Mouse (Mus musculus) gonadal fat pad, adult 2 months (tissue): ENCODE measurements around the gene Gm20219. TPM values are rescaled to one million over a fixed set of nuclear protein-coding genes. Genes with fewer than 3 reads are reported as not detected.
"Not testable (repeated sequence)": the region's sequence is repeated elsewhere in the genome, so short reads cannot be mapped to it uniquely, and the experiment has no call there.

ENCODE experiments used
- DNase-seq: peaks from one replicate; pipeline ENCODE4 v3.0.0-alpha.2; 2012; ENCODE audit warnings: low read depth
- polyA plus RNA-seq: library from polyadenylated mRNA; depleted of rRNA; stranded (reverse); fragments of >200 nt; gene quantifications from 2 replicates; pipeline ENCODE4 v1.2.3, GENCODE M21; 2012; rRNA removed

Gene Gm20219
- polyA plus RNA-seq, 1 experiment: 8.5 TPM

DNA sequence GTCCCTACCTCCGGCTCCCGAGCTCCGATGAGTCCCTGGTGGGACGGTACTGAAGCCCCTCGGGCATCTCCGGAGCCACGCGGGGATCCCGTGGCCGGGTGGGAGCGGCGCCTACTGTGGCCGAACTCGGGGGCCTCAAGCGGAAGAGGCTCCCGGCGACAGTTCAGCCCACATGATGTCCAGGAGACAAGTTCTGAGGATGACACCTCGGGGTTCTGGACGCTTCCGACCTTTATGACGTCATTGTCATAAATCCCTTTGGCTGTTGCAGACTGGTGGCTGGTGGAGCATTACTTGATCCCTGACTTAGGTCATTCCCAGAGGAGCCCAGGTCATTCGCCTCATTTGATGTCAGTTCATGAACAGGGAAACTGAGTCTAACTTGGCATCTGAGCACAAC lies 41.9 kb downstream of the Gm20219 start, which contains the start of gene Znrf4:
Gene Znrf4, minus strand, starts transcription at position 122 of the 400 bp plus-strand sequence.
- no peak for DNase-seq

DNA sequence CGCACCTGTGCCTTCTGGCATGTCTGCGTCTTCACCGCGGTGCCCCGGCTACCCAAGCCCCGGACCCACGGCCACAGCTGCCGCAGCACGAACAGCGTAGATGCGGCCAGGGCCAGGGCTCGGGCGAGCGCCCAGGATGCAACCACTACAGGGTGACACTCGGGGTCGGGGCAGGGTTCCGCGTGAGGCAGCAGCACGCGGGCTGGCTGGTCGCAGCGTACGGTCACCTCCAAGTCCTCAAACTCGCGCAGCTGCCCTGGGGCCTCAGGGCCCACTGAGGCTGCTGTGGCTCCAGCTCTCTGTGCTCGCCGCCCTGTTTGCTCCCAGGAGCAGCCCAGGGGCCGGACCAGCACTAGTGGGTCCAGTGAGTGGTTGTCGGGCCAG lies 42.5 kb downstream of the Gm20219 start:
- no peak for DNase-seq

DNA sequence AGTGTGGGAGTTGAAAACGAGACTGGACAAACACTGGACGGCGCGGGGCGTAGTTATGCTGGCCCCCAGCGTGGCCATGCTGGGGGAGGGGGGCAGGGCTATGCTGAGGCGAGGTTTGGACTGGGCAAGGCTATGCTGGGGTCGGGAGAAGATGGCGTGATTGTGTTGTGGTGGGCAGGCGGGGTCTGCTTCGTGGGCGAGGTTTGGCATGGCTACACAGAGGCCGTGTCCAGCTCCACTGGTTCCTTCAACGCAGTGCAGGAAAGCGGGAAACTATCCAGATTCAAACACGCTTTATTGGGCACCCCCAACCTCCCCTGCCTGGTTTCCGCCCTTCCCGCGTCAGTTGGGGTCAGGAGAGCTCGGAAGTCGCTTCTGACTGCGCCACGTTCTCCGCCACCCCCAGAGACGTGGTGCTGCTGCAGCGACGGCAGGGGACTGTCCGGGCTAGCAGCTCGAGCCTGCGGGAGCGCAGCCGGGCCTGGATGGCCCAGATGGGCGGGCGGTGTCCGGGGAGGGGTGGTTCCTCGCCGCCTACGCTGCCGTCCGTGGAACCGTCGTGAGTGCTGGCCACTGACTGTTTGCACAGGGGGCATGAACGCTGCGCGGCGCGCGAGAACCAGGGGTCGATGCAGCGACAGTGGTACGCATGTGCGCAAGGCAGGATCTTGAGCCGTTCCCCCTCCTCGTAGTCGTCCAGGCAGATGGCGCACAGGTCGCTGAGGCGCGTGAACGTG lies 43.0 kb downstream of the Gm20219 start:
- no peak for DNase-seq

DNA sequence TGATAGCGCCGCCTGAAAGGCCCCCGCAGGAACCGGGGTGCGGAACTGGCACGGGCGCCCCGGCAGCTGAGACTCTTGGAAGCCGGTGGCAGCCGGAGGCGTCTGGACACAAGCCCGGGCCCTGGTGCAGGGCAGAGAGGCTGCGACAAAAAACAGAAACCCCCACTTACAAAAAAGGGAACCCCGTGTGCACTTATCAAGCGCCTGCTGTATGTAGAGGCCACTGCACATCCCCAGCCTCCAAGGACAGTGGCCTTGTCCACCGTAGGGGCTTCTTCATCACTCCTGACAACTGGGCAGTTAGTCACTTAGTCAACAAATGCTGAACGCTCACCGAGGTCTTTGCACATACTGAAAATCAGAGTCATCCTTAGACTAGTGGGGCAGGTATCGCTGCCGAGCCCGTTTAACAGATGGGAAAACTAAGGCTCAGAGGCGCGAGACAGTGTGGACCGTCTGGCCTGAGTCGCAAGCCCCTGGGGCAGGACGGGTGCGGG lies 43.7 kb downstream of the Gm20219 start:
- DNase-seq: no peak

DNA sequence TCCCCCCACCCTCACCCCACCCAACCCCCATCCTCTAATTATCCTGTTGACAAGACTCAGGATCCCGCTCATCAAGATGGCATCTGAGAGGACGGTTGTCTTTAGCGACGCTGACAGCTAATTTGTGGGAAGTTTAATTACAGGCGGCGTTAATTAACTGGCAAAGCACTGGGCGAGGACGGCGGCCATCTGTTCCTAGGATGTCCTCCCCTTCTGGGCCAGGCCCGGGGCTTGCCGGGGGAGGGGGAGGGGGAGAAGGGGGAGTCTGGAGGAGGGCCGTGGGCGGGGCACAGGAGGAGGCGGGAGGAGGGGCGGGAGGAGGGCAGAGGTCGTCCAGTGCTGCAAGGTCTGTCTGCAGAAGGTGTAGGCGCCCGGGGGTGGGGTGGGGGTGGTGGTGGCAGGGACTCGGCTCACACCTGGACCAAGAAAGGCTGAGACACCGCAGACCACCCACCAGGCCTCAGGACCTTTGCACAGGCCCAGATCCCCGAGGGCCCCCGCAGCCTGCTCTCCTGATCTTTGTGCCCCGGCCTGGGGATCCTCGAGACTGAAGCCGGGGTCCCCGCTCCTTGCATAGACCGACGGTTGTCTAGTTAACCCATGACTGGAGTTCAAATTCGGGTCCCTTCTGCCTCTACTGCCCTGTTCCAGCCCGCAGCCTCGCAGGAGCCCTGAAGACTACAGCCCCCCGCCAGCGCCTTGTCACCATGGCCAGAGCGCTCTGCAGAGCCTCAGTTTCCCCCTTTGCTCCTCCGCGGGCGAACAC lies 44.3 kb downstream of the Gm20219 start:
- no peak for DNase-seq

DNA sequence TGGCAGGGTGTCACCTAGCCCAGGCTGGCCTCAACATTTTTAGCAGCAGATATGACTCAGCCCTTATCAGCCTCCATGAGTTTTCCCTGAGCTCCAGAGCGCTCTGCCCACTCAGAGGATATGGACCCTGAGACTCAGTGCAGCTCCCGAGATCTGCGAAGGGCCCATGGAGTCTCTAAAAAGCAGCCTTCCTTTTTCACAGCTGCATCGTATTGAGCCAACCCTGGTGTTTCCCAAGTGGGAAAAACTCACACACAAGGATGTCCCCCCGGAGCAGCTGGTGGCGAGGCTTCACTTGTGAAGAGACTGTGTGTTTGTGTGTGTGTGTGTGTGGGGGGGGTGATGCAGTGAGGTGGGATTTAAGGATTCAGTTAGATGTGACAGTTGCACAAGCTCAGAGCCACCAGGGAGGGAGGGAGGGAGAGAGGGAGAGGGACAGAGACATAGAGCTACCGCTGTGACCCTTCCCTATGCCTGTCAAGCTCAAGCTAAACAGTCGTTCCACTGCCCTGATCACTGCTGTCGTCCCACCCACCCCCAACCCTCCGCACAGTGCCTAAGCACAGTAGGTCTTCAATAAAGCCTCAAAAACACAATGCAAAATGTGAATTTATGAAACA lies 45.1 kb downstream of the Gm20219 start:
- no peak for DNase-seq

DNA sequence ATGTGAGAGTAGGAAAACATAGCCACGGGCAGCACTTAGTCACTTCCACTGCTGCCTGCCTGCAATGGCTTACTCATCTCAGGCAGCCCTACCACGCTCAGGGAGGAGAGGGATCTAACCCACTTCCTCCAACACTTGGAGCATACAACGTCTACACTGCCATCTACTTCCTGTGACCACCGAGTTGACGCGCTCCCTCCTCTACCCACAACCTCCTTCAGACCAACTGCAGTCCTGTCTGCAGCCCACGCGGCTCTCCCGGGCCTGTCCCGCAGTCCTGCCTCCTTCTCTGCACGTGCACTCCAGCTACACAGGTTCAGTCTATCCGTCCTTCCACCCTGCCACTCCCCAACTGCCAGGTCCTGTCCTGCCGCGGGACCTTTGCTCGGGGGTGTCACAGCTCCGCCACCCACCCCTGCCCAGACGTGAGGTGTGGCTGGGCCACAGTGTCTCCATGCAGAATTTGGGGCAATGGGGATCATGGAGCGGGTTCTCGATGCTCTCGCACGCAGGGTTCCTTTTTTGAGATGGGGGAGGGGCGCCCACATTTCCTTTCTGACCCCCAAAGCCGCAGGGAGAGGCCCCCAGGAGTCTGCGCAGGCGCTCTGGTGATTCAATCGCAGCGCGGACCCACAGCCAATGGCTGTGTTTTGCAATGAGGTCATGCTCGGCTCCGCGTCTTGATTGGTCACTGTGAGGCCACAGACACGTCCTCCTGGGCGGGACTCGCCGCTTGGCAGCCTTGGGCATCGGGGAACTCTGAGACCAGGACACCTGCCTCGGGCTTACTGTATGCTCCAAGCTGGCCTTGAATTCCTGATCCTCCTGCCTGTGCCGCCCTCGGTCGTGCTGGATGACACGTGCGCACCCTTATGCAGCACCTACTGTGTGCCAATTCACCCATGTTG lies 46.8 kb downstream of the Gm20219 start:
- peak; percentile 57 for DNase-seq

DNA sequence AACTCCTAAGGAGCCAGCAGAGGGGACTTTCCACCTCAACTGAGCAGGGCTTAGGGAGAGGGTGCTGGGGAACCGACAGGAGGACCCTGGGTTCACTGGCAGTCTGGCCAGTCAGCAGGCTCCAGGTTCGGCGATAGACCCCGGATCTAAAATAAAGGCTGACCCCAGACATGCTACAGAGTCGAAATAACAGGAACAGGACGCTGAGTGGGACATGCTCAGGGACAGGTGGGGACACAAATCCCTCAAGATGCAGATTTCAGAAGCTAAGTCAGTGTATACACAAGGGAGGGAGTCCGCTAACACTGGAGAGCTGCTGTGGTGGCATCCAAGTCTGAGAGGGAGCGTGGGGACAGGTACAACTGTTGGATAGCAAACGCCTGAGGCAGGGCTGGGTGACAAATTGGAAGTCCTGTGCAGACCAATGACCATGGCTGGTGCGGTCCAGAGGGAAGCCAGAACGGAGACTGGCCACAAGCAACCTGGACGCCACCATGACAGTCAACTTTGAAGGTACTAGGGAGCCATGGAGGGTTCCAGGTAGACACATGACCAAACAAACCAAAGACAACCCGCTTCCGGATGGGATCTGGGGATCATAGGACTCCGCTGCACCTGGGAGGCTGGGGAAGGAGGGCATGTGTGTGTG lies 47.6 kb downstream of the Gm20219 start:
- no peak for DNase-seq

DNA sequence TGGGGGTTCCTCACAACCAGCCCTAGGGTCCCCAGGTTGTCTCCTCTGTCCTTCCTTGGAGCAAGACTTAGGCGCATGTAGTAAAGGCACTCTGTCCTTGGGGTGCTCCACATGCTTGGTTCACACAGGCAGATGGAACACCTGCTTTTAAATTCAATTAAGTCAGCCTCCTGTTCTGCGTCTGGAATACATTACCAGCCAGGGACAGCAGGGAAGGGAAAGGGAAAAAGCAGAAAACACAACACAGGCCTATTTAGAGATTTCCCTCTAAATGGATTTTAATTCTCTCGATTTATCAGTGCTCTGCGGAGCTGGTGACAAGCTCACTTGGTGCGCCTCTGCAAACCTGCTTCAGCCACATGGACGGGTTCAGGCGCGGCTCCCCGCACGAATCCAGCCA lies 48.8 kb downstream of the Gm20219 start:
- no peak for DNase-seq

DNA sequence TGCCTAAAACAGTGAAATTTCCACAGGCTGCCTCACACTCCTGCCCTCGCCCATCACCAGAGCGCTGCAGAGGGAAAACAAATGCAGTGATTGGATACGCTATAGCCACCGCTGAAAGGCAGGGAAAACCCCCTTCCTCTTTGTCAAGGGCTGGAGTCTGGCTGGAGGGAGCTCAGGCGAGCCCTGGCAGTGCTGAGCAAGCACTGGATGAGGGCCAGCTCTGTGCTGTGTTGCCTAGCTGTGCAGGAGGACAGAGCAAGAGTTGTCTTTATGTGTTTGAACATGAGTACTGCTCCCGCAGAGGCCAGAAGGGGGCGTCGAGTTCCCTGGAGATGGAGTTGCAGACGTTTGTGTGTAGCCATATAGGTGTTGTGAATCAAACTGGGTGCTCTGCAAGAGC lies 51.7 kb downstream of the Gm20219 start:
- no peak for DNase-seq

DNA sequence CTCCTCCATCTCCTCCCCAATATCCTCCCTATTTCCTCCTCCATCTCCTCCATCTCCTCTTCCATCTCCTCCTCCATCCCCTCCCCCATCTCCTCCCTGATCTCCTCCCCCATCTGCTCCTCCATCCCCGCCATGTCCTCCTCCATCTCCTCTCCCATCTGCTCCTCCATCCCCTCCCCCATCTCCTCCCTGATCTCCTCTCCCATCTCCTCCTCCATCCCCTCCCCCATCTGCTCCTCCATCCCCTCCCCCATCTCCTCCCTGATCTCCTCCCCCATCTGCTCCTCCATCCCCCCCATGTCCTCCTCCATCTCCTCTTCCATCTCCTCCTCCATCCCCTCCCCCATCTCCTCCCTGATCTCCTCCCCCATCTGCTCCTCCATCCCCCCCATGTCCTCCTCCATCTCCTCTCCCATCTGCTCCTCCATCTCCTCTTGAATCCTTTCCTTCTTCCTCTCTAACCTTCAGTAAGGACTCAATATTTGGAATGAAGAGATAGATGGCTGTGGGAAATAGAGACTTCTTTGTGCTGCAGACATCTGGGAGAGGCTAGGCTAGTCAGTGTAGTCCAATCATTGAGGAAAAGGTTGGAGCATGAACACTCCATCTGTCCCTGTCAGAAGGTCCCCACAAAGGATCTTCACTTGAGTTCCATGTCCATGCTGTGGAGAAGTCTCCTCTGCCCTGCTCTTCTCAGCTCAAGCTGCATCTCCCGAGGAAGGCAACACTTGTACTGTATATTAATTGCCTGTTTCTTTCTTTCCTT lies 52.4 kb downstream of the Gm20219 start:
- DNase-seq: not testable (repeated sequence)

Other genes starting within 250 kb of the Gm20219 start
- gene Kdm4b, start 228.3 kb downstream of the Gm20219 start, polyA plus RNA-seq: 50.5 and 51.0 TPM in 2 replicates
- gene Ptprs, start 77.9 kb downstream of the Gm20219 start, polyA plus RNA-seq: 101 and 153 TPM in 2 replicates
- gene Znrf4, start 42.0 kb downstream of the Gm20219 start, polyA plus RNA-seq: 6.7 and 9.8 TPM in 2 replicates
- gene Safb2, start 30.2 kb upstream of the Gm20219 start, polyA plus RNA-seq: 50.2 and 69.5 TPM in 2 replicates
- 55.4 and 98.6 TPM in 2 replicates for gene Safb, start 30.4 kb upstream of the Gm20219 start, polyA plus RNA-seq
- 338 and 383 TPM in 2 replicates for gene 2410015M20Rik, start 55.4 kb upstream of the Gm20219 start, polyA plus RNA-seq
- gene Rpl36, start 59.0 kb upstream of the Gm20219 start, polyA plus RNA-seq: 2,140 and 2,535 TPM in 2 replicates
- gene Lonp1, start 72.5 kb upstream of the Gm20219 start, polyA plus RNA-seq: 70.3 and 78.0 TPM in 2 replicates
- 1.2 and 1.8 TPM in 2 replicates for gene Catsperd, start 73.8 kb upstream of the Gm20219 start, polyA plus RNA-seq
- gene Ranbp3, start 118.9 kb upstream of the Gm20219 start, polyA plus RNA-seq: 63.4 and 68.3 TPM in 2 replicates
- 512 and 651 TPM in 2 replicates for gene Ndufa11, start 163.4 kb upstream of the Gm20219 start, polyA plus RNA-seq
- 41.8 and 58.2 TPM in 2 replicates for gene Vmac, start 163.6 kb upstream of the Gm20219 start, polyA plus RNA-seq
- gene Nrtn, start 203.1 kb upstream of the Gm20219 start, polyA plus RNA-seq: 17.9 and 22.6 TPM in 2 replicates
- 48.3 and 52.0 TPM in 2 replicates for gene Dus3l, start 210.4 kb upstream of the Gm20219 start, polyA plus RNA-seq
- gene Prr22, start 215.9 kb upstream of the Gm20219 start, polyA plus RNA-seq: 1.1 and 1.2 TPM in 2 replicates